Mouse (Mus musculus) heart, adult 2 months (tissue): Measurements from ENCODE around the gene Usp40. TPM values are rescaled to one million over a fixed set of nuclear protein-coding genes. Genes with fewer than 3 reads are reported as not detected.
A peak's percentile ranks its signal among the peaks of the same experiment; 100 is the strongest.
"Not testable (repeated sequence)": the region's sequence is repeated elsewhere in the genome, so short reads cannot be mapped to it uniquely, and the experiment has no call there.

Experiments used
- DNase-seq, 2 experiments: peaks; one replicate each; pipeline ENCODE4 v3.0.0; 2021
- H3K27ac ChIP-seq: fragments of 200-600 bp; 2 replicates; pipeline ENCODE4 v1.8.1; 2022
- H3K27me3 ChIP-seq: fragments of 200-500 bp; 2 replicates; pipeline ENCODE4 v1.6.1; 2012; ENCODE audit warnings: mild to moderate bottlenecking, low read length, inconsistent platforms, mixed read lengths; ENCODE audit not compliant: control insufficient read depth, insufficient read depth
- H3K36me3 ChIP-seq: fragments of 200-500 bp; 2 replicates; pipeline ENCODE4 v1.6.1; 2012; ENCODE audit warnings: low read length, inconsistent platforms; ENCODE audit not compliant: control insufficient read depth, insufficient read depth
- H3K4me1 ChIP-seq: fragments of 200-500 bp; 2 replicates; pipeline ENCODE4 v1.6.1; 2011; ENCODE audit warnings: low read length; ENCODE audit not compliant: control insufficient read depth, insufficient read depth
- H3K4me3 ChIP-seq: fragments of 200-600 bp; 2 replicates; pipeline ENCODE4 v1.8.1; 2022
- H3K79me2 ChIP-seq: fragments of 200-500 bp; replicated peaks from 2 replicates; pipeline ENCODE4 v1.6.1; 2012; ENCODE audit warnings: mild to moderate bottlenecking, inconsistent platforms, low read length, moderate library complexity, mixed read lengths; ENCODE audit not compliant: control insufficient read depth, insufficient read depth
- H3K9ac ChIP-seq: fragments of 200-500 bp; 2 replicates; pipeline ENCODE4 v1.6.1; 2012; ENCODE audit warnings: low read depth, mild to moderate bottlenecking, control low read depth, inconsistent platforms, low read length, mixed read lengths
- CTCF ChIP-seq: fragments of 200-600 bp; IDR thresholded peaks from 2 replicates; pipeline ENCODE4 v1.8.1; 2022; ENCODE audit warnings: antibody characterized with exemption, mild to moderate bottlenecking, moderate library complexity
- EP300 ChIP-seq: fragments of 200-500 bp; IDR thresholded peaks from 2 replicates; pipeline ENCODE4 v1.6.1; 2011; ENCODE audit warnings: low read depth, low read length, control low read depth; ENCODE audit not compliant: insufficient read depth
- POLR2A ChIP-seq: fragments of 200-500 bp; IDR thresholded peaks from 2 replicates; pipeline ENCODE4 v1.6.1; 2011; ENCODE audit warnings: mild to moderate bottlenecking, low read depth, low read length, control low read depth; ENCODE audit not compliant: insufficient read depth
- WGBS: fragments of 180-500 bp; shearing (Covaris S2); methylation state at CpG from one replicate; pipeline ENCODE4 v1.1.7; 2018; 5-methylcytosine and 5-hydroxymethylcytosine counted together
- intact Hi-C: fragments of 180-260 bp; cut with DNase I; formaldehyde crosslinking; loops from one replicate; pipeline ENCODE4 v1.15.1; 2025
- long read RNA-seq: library from polyadenylated mRNA; stranded (forward); transcript quantifications from one replicate; pipeline ENCODE4 v2.0.0, GENCODE M21; 2021
- polyA plus RNA-seq: library from polyadenylated mRNA; depleted of rRNA; stranded (reverse); fragments of >200 nt; gene quantifications from 2 replicates; pipeline ENCODE4 v1.2.3, GENCODE M21; 2012; rRNA removed
- total RNA-seq, 2 experiments: library from RNA; stranded (reverse); gene quantifications; 2 replicates each; pipeline ENCODE4 v1.2.3; 2021

Gene Usp40
- total RNA-seq (10 to 100 TPM; 15.2 to 15.6 TPM), polyA plus RNA-seq (9.3 and 12.7 TPM in 2 replicates)
- long read RNA-seq, partial matches to known transcripts, result 0 of 9 reads
- long read RNA-seq, other reads (novel, unspliced or antisense), result 4 of 9 reads

GRCm38 (mm10) chr1:88008211-88008697, at the start of gene Usp40:
Usp40 (minus strand) TSS chr1:88008551.
- Histone ChIP-seq H3K79me2 (no peaks in the 10 kb centered on the region), H3K36me3 (peaks cover 9% of the 10 kb centered on the region), H3K9ac (peak within 1 kb of the TSS; percentile 100), H3K27me3 (no peaks in the 10 kb centered on the region), H3K4me1 (peaks cover 2% of the 10 kb centered on the region; the same call in 1 of the 2 replicates), H3K4me3 (peak within 1 kb of the TSS; percentile 66), H3K27ac (peak within 1 kb of the TSS; percentile 89)
- DNase-seq, result peak; percentile 88 to 89
- peak; percentile 65; the same call in 1 of the 2 replicates for TF ChIP-seq POLR2A
- TF ChIP-seq CTCF, result no peak
- intact Hi-C loops, result loop anchor here (10.0 kb wide), 1 partner anchor 277 kb away; no protein-coding TSS in a partner anchor
- under 1% methylated on average over 45 of the region's 45 CpGs for WGBS

DNA sequence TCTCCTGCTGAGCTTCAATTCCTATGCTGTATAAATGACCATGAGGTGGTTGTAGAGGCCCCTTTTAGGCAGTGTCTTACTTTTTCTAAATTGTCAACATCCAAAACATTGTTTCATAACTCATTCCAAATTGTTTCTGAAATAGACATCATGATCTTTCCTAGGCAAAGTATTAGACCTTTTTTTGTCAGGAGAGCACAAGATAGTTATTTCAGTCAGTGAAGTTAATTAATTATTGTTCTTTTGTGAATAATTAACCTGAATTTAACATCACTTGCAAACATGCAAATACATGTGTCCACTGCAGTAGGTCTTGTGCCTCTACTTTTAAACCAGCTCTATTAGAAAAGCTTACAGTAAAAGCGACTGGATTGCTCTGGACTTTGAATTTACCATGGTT, 46.7 kb upstream of the Usp40 start, which contains the start of gene Ugt1a10:
Ugt1a10 (plus strand) TSS at position 301 of the 400 bp plus-strand sequence.
- no peaks in the 10 kb centered on the region for H3K4me1 ChIP-seq
- TF ChIP-seq POLR2A (no peak), EP300 (no peak), CTCF (no peak)
- H3K27me3 ChIP-seq, result no peaks in the 10 kb centered on the region
- intact Hi-C loops, result no loop called here
- 75% methylated on average over 1 of the region's 1 CpGs for WGBS
- H3K27ac ChIP-seq, result no peak within 1 kb of the TSS
- no peak for DNase-seq
- H3K36me3 ChIP-seq, result no peaks in the 10 kb centered on the region
- H3K9ac ChIP-seq, result no peak within 1 kb of the TSS
- H3K4me3 ChIP-seq, result no peak within 1 kb of the TSS
- no peaks in the 10 kb centered on the region for H3K79me2 ChIP-seq

- H3K4me3 ChIP-seq, H3K36me3 ChIP-seq, H3K4me1 ChIP-seq, intact Hi-C loops, H3K27ac ChIP-seq, DNase-seq, H3K27me3 ChIP-seq, H3K9ac ChIP-seq, H3K79me2 ChIP-seq: not testable (repeated sequence)
- 80% methylated on average over 2 of the region's 2 CpGs for WGBS
Observed at GRCm38 (mm10) chr1:88047408-88047807, 39.1 kb upstream of the Usp40 start.

GRCm38 (mm10) chr1:88044832-88045437, 36.6 kb upstream of the Usp40 start:
- H3K9ac ChIP-seq, H3K4me1 ChIP-seq, H3K27ac ChIP-seq, DNase-seq, H3K79me2 ChIP-seq, H3K27me3 ChIP-seq, H3K36me3 ChIP-seq, intact Hi-C loops, H3K4me3 ChIP-seq: not testable (repeated sequence)
- 70% methylated on average over 4 of the region's 5 CpGs for WGBS

GRCm38 (mm10) chr1:88043044-88043443, 34.7 kb upstream of the Usp40 start:
- H3K4me3 ChIP-seq, H3K27ac ChIP-seq, H3K9ac ChIP-seq, H3K27me3 ChIP-seq, intact Hi-C loops, H3K36me3 ChIP-seq, H3K79me2 ChIP-seq, DNase-seq, H3K4me1 ChIP-seq: not testable (repeated sequence)
- 74% methylated on average over 1 of the region's 2 CpGs for WGBS

GRCm38 (mm10) chr1:88025244-88025643, 16.9 kb upstream of the Usp40 start:
- DNase-seq, H3K79me2 ChIP-seq, H3K27ac ChIP-seq, H3K27me3 ChIP-seq, intact Hi-C loops, H3K9ac ChIP-seq, H3K4me1 ChIP-seq, H3K4me3 ChIP-seq, H3K36me3 ChIP-seq: not testable (repeated sequence)
- WGBS, result 80% methylated on average over 3 of the region's 3 CpGs
